Mouse (Mus musculus): ENCODE results near the gene Lhfp. TPM values are rescaled to one million over a fixed set of nuclear protein-coding genes. Genes with fewer than 3 reads are reported as not detected.

The Lhfp gene
- polyA plus RNA-seq, 1 experiment from 2014 or later, result 50.7 TPM

GRCm38 (mm10) chr3:53147001-53147400 lies 105.7 kb downstream of the Lhfp start:
- H3K9ac ChIP-seq, result no peak overlapping the region
- WGBS, result 88% methylated on average over 5 of the region's 5 CpGs

GRCm38 (mm10) chr3:53148751-53149150 lies 107.4 kb downstream of the Lhfp start:
- H3K9me3 ChIP-seq, result peaks cover 3% of the 10 kb centered on the region; the same call in 1 of the 2 replicates
- no peak overlapping the region for H3K4me2 ChIP-seq (replicated peaks)
- no peak overlapping the region for H3K4me3 ChIP-seq
- ATAC-seq (ENCODE audit: low FRiP score, low read depth), result no peak
- no peaks in the 10 kb centered on the region for H3K27me3 ChIP-seq (replicated peaks)
- no peaks in the 10 kb centered on the region for H3K4me1 ChIP-seq
- no peak overlapping the region for H3K9ac ChIP-seq
- WGBS, result 91% methylated on average over 3 of the region's 3 CpGs
- H3K36me3 ChIP-seq, result no peaks in the 10 kb centered on the region
- no peak overlapping the region for H3K27ac ChIP-seq

More at GRCm38 (mm10) chr3:53147001-53147400, 105.7 kb downstream of the Lhfp start:
- H3K4me3 ChIP-seq, result no peak overlapping the region
- no peak overlapping the region for H3K4me2 ChIP-seq (replicated peaks)
- H3K9me3 ChIP-seq, result no peaks in the 10 kb centered on the region
- no peak for ATAC-seq (ENCODE audit: low FRiP score, low read depth)
- H3K4me1 ChIP-seq, result no peaks in the 10 kb centered on the region
- no peak overlapping the region for H3K27ac ChIP-seq
- H3K27me3 ChIP-seq (replicated peaks), result no peaks in the 10 kb centered on the region
- no peaks in the 10 kb centered on the region for H3K36me3 ChIP-seq

- no peaks in the 10 kb centered on the region for H3K4me1 ChIP-seq
- peaks cover 3% of the 10 kb centered on the region; the same call in 1 of the 2 replicates for H3K9me3 ChIP-seq
- WGBS, result 92% methylated on average over 7 of the region's 7 CpGs
- no peak overlapping the region for H3K4me3 ChIP-seq
- H3K27ac ChIP-seq, result no peak overlapping the region
- H3K4me2 ChIP-seq (replicated peaks), result no peak overlapping the region
- no peak overlapping the region for H3K9ac ChIP-seq
- no peak for ATAC-seq (ENCODE audit: low FRiP score, low read depth)
- no peaks in the 10 kb centered on the region for H3K27me3 ChIP-seq (replicated peaks)
- no peaks in the 10 kb centered on the region for H3K36me3 ChIP-seq
These were observed 108.4 kb downstream of the Lhfp start for GRCm38 (mm10) chr3:53149625-53150320.

GRCm38 (mm10) chr3:53151081-53151480 lies 109.8 kb downstream of the Lhfp start:
- no peak for ATAC-seq (ENCODE audit: low FRiP score, low read depth)
- Histone ChIP-seq H3K36me3 (no peaks in the 10 kb centered on the region), H3K27me3 (replicated peaks) (no peaks in the 10 kb centered on the region), H3K9me3 (peaks cover 3% of the 10 kb centered on the region; the same call in 1 of the 2 replicates), H3K4me1 (no peaks in the 10 kb centered on the region), H3K9ac (no peak overlapping the region), H3K4me3 (no peak overlapping the region), H3K27ac (no peak overlapping the region), H3K4me2 (replicated peaks) (no peak overlapping the region)
- 59% methylated on average over 1 of the region's 1 CpGs for WGBS

- Histone ChIP-seq H3K4me2 (replicated peaks) (no peak overlapping the region), H3K36me3 (no peaks in the 10 kb centered on the region), H3K4me1 (no peaks in the 10 kb centered on the region), H3K9me3 (peaks cover 3% of the 10 kb centered on the region; the same call in 1 of the 2 replicates), H3K27me3 (replicated peaks) (no peaks in the 10 kb centered on the region), H3K9ac (no peak overlapping the region), H3K27ac (no peak overlapping the region), H3K4me3 (no peak overlapping the region)
- no peak for ATAC-seq (ENCODE audit: low FRiP score, low read depth)
- WGBS, result 64% methylated on average over 1 of the region's 1 CpGs
These were observed 110.3 kb downstream of the Lhfp start for GRCm38 (mm10) chr3:53151607-53152006.

- WGBS, result 82% methylated on average over 3 of the region's 3 CpGs
- Histone ChIP-seq H3K27me3 (replicated peaks) (no peaks in the 10 kb centered on the region), H3K9me3 (no peaks in the 10 kb centered on the region), H3K4me1 (peaks cover 16% of the 10 kb centered on the region), H3K4me2 (replicated peaks) (no peak overlapping the region), H3K4me3 (no peak overlapping the region), H3K36me3 (no peaks in the 10 kb centered on the region), H3K27ac (no peak overlapping the region), H3K9ac (no peak overlapping the region)
- ATAC-seq (ENCODE audit: low FRiP score, low read depth), result no peak
These were observed 120.6 kb downstream of the Lhfp start for GRCm38 (mm10) chr3:53161963-53162362.

- ATAC-seq (ENCODE audit: low FRiP score, low read depth), result no peak
- Histone ChIP-seq H3K9me3 (no peaks in the 10 kb centered on the region), H3K4me2 (replicated peaks) (no peak overlapping the region), H3K27ac (no peak overlapping the region), H3K4me1 (peaks cover 5% of the 10 kb centered on the region), H3K4me3 (no peak overlapping the region), H3K36me3 (no peaks in the 10 kb centered on the region), H3K27me3 (replicated peaks) (no peaks in the 10 kb centered on the region), H3K9ac (no peak overlapping the region)
- 89% methylated on average over 10 of the region's 10 CpGs for WGBS
These were observed 124.0 kb downstream of the Lhfp start for GRCm38 (mm10) chr3:53165281-53165680.

GRCm38 (mm10) chr3:53166001-53166400 lies 124.7 kb downstream of the Lhfp start:
- Histone ChIP-seq H3K4me2 (replicated peaks) (no peak overlapping the region), H3K9ac (no peak overlapping the region), H3K9me3 (no peaks in the 10 kb centered on the region), H3K27ac (no peak overlapping the region), H3K4me3 (no peak overlapping the region), H3K27me3 (replicated peaks) (no peaks in the 10 kb centered on the region), H3K4me1 (no peaks in the 10 kb centered on the region), H3K36me3 (no peaks in the 10 kb centered on the region)
- WGBS, result 55% methylated on average over 8 of the region's 8 CpGs
- no peak for ATAC-seq (ENCODE audit: low FRiP score, low read depth)

- Histone ChIP-seq H3K27ac (no peak overlapping the region), H3K9ac (no peak overlapping the region), H3K27me3 (replicated peaks) (no peaks in the 10 kb centered on the region), H3K4me2 (replicated peaks) (no peak overlapping the region), H3K9me3 (no peaks in the 10 kb centered on the region), H3K4me3 (no peak overlapping the region), H3K36me3 (no peaks in the 10 kb centered on the region), H3K4me1 (no peaks in the 10 kb centered on the region)
- 92% methylated on average over 3 of the region's 3 CpGs for WGBS
- no peak for ATAC-seq (ENCODE audit: low FRiP score, low read depth)
These were observed 128.2 kb downstream of the Lhfp start for GRCm38 (mm10) chr3:53169486-53169885.

- WGBS, result 78% methylated on average over 10 of the region's 10 CpGs
- no peak overlapping the region for H3K4me3 ChIP-seq
- no peak for ATAC-seq (ENCODE audit: low FRiP score, low read depth)
- H3K27ac ChIP-seq, result no peak overlapping the region
- H3K27me3 ChIP-seq (replicated peaks), result no peaks in the 10 kb centered on the region
- H3K4me1 ChIP-seq, result no peaks in the 10 kb centered on the region
- H3K36me3 ChIP-seq, result no peaks in the 10 kb centered on the region
- H3K9ac ChIP-seq, result no peak overlapping the region
- H3K4me2 ChIP-seq (replicated peaks), result no peak overlapping the region
- H3K9me3 ChIP-seq, result no peaks in the 10 kb centered on the region
These were observed 132.2 kb downstream of the Lhfp start for GRCm38 (mm10) chr3:53173310-53174063.

- 93% methylated on average over 6 of the region's 6 CpGs for WGBS
- Histone ChIP-seq H3K4me1 (no peaks in the 10 kb centered on the region), H3K4me3 (no peak overlapping the region), H3K27me3 (replicated peaks) (no peaks in the 10 kb centered on the region), H3K27ac (no peak overlapping the region), H3K9me3 (no peaks in the 10 kb centered on the region), H3K36me3 (no peaks in the 10 kb centered on the region), H3K9ac (no peak overlapping the region), H3K4me2 (replicated peaks) (no peak overlapping the region)
- no peak for ATAC-seq (ENCODE audit: low FRiP score, low read depth)
These were observed 138.6 kb downstream of the Lhfp start for GRCm38 (mm10) chr3:53179936-53180335.

- WGBS, result 88% methylated on average over 2 of the region's 2 CpGs
- Histone ChIP-seq H3K4me3 (no peak overlapping the region), H3K27ac (no peak overlapping the region), H3K9me3 (no peaks in the 10 kb centered on the region), H3K27me3 (replicated peaks) (no peaks in the 10 kb centered on the region), H3K9ac (no peak overlapping the region), H3K36me3 (no peaks in the 10 kb centered on the region), H3K4me2 (replicated peaks) (no peak overlapping the region), H3K4me1 (no peaks in the 10 kb centered on the region)
- ATAC-seq (ENCODE audit: low FRiP score, low read depth), result no peak
These were observed 144.1 kb downstream of the Lhfp start for GRCm38 (mm10) chr3:53185439-53185838.

Measured in neural tube, embryonic 12.5 days (tissue).